Mouse (Mus musculus): ENCODE results near the gene Elf1.

The Elf1 gene

DNA sequence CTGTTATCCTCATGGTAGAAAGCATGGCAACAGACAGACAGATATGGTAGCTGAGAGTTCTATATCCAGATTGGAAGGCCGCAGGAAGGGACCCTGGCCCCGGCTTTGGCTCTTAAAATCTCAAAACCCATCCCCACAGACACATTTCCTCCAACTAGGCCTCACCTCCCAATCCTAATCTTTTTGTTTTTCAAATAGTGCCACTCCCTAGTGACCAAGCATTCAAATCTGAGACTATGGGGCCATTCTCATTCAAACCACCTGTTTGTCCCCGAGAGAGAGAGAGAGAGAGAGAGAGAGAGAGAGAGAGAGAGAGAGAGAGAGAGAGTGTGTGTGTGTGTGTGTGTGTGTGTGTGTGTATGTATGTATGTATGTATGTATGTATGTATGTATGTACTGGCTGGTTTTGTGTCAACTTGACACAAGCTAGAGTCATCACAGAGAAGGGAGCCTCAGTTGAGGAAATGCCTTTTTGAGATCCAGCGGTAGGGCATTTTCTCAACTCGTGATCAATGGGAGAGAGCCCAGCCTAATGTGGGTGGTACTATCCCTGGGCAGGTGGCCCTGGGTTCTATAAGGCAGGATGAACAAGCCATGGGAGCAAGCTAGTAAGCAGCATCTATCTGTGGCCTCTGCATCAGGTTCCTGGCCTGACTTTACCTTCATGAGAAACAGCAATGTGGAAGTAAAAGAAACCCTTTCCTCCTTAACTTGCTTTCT is 102.7 kb downstream of the Elf1 start:
- no peak for DNase-seq

DNA sequence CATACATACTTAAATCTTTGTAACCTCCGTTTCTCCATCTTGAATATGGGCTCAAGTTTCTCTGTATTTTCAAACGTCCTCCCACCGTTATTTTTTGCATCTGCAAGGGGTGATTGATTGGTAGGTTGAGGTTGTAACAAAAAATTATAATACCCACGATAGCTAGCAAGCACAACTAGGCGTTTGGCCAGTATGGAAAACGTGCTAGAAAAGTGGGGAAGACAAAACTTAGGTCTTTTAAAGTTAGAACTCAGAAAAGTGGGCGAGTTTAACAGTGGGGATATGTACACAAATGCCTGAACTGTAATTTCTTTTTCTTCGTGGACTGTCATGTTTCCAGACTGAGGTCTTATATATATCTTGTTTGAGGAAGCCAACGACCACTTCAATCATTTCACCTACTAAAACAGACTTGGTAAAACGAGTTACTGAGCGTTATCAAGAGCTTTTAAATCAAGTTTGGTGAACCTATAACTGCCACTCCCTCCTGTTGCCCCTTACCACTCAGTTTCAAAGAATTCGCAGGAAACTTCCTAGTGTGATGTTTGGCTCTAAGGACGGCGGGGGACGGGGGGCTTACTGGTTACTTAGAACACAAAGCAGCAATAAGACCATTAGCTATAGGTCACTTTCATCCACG is 105.6 kb downstream of the Elf1 start:
- no peak for DNase-seq

DNA sequence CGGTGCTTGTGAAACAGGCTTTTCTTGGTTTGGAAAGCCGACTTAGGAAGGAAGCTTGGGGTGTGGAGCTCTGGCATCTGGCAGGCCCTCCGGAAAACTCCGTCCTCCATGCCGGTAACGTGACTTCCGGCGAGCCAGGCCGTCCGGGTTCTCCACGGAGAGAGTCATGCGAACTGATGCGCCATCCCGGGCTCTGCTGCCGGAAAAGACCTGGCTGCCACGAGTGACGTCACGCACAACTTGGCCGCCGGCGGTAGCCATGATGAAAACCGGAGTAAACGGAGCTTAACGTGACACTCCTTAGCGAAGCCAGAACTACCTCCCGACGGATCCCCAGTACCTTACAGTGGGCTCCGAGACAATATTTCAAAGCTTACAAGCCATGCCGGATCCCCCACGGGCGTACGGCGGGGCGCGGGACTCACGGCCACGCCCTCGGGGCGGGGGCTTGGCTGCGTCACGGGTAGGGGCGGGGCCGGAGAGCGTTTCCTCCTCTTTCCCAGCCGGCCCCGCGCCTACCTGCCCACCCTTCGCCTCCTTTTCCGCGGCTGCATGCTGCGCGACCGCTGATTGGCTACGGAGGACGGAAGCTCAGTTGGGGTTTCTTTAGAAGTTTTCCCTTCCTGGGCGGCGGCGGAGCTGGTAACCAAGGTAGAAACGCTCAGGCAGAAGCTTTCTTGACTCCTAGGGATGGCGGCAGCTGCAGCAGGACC is 106.3 kb downstream of the Elf1 start, which contains the start of gene Sugt1:
Gene Sugt1, plus strand, starts transcription at position 553 of the 713 bp plus-strand sequence.
- DNase-seq: peak; percentile 97 to 99

DNA sequence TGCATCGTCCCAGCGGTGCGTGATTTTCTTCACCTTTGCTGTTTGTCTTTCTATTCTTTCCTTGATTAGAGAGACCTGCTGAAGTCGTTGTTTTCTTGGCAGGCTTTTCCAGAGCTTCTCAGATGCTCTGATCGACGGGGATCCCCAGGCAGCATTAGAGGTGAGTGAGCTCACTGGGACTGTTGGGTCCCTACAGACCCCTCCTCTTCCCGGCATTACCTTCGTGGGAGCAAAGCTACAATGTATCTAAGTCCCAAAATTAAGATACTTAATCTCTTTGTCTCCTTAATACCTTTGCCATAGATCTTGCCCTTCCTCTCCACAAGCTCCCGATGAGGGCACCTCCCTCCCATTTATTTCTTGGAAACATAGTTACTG is 106.8 kb downstream of the Elf1 start:
- no peak for DNase-seq

DNA sequence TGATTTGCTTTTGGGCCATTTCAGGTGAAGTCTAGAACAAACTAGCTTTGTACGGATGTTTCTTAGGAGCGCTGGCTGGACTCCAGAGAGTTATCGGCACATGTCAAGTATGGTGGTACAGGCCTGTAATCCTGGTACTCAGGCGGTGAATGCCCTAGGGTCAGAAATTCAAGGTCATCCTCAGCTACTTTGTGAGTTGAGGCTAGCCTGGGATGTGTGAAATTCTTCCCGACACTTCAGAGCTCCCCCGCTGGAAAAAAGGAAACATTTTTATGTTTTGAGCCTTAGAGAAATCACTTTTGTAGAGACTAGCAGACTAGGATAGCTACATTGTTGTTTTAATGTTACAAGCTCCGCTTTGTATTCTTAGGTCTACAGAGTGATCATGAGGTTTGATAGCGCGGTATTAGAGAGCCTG is 107.5 kb downstream of the Elf1 start:
- peak in 1 of 2 experiments; percentile 12 for DNase-seq

DNA sequence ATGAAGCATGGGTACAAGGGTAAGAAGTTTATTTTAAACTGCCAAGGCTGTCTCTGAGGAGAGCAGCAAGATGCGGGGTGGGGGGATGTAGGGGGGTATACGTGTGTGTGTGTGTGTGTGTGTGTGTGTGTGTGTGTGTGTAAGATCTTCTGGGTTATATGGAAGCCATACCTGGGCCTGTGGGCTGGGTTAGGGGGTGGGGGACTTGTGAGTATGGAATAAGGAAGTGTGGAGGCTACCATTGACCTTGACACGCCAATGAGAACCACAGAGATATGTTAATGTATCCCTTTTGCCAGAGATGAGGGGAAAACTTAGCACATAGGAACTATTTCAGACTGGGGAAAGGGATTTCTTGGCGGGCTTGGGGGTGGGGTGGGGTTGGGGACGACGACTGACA is 108.4 kb downstream of the Elf1 start:
- DNase-seq: no peak

DNA sequence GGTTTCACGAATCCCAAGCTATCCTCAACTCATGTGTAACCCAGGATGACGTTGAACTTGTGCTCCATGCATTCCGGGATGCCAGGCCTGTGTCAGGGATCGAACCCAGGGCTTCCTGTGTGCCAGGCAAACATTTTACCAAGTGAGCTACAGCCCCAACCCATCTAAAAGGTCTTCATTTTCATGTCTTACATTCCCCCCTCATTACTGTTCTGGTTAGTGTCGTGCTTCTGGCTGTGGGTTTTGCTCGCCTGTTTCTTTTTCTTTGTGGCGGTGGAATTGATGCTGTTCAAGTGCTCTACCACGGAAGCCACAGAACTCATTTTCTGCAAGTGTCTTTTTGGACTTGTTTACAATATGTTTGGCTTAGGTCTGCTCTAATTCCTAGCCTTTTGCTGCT is 109.9 kb downstream of the Elf1 start:
- no peak for DNase-seq

DNA sequence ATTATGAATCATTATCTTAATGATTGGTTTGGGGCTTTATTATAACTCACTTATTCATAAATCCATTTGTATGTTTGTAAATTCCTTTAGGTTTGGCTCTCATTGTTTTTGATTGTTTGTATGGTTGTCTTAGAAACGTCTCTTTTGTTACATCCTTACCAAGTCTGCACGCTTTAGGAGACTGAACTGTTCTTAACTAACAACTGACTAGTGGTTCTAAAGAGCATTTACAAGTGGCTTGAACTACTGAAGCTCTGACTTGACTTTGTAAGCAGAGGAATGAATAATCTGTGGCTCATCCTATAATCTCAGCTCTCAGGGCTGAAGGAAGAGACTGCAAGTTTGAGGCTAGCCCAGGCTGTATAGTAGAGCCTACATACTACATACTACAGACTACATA is 110.6 kb downstream of the Elf1 start:
- no peak for DNase-seq

DNA sequence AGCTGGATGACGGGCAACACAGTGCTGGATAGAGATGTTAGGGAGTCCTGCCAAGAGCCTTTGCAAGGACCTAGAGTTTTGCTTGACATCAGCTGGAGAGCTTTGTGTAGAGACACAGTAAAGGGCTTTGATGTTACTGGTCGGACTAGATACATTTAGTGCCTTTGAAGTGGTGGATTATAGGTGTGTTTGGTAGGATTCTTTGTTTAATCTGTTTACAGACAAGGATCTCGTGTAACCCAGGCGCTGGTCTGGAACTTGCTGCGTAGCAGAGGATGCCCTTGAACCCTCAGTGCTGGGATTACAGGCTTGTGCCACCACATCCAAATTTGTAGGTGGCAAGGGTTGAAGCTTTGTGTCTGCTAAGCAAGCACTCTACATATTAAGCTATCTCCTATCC is 113.1 kb downstream of the Elf1 start:
- no peak for DNase-seq

DNA sequence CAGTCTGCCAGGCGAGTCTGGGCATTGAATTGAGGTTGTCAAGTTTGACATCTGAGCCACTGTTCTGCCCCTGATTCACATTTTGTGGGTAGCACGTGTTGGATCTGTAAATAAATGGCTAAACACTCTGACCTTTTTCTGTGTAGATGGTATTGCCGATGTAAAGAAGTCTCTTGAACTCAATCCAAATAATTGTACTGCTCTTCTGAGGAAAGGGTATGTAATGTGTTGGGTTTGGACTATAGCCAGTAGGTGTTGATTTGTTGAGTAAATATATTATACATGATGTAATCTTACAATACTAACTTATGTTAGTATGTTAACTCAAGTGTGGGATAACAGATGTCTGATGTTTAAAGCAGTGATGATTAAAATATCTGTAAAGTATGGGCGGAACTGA is 115.6 kb downstream of the Elf1 start:
- DNase-seq: no peak

DNA sequence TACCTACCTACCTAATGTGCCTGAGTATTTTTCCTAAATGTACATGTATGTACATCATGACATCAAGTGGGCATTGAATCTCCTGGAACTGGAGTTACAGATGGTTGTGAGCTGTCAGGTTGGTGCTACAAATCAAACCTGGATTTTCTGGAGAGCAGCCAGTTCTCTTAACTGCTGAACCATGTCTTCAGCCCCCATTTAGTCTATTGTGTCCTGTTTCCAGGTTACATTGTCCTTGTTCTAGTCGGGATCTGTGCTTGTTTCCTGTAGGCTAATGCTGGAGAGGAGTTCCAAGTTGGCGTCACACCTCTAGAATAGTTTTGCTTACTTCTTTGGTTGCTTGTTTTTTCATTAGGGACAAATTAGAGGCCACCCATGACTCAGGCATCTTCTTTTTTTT is 124.9 kb downstream of the Elf1 start:
- peak; percentile 13 to 32 for DNase-seq

DNA sequence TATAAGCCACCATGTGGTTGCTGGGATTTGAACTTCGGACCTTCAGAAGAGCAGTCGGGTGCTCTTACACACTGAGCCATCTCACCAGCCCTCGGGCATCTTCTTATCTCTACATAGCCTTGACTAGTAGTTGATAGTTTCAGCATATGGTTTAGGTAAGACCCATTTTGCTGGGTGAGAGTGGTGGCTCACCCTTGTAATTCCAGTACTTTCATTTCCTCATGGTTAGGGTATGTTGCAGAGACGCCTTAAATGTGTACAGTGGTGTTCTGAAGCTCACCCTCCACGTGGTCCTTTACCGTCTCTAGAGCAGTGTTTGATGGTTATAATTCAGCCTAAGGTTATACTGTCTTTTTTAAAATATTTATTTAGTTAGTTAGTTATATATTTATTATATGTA is 125.4 kb downstream of the Elf1 start:
- DNase-seq: no peak

DNA sequence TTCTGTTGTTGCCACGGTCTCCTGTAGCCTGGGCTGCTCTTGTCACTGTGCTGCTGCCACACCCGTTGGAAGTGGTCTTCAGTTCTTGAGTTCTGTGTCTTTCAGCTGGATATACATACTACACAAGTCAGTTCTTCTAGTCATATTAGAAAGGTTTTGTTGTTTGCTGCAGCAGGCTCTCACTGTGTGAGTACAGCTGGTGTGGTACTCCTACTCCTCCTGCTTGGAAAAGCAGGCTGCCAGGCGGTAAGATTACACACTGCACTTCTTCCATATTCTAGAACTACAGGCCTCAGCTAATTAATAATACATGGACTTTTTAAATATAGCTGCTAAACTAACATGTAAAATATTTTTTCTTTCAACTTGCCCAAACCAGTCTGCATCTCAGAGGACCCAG is 125.9 kb downstream of the Elf1 start:
- no peak for DNase-seq

DNA sequence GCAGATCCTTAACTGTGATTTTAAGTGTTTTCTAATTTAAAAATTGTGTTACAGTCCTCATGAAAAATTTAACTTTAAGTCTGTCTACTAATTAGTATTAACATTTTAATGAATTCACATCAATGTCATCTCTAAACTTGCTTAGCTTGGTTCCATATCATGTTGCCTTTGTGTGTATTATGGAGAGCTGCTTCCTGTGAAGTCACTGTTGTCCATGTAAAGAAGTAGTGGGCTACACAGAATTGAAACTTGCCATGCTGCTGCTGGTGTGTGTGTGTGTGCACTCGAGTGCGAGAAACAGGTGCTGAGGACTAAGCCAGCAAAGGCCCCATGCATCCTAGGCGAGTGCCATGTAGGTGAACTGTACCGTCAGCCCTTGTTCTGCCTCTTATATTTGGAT is 126.4 kb downstream of the Elf1 start:
- DNase-seq: no peak

DNA sequence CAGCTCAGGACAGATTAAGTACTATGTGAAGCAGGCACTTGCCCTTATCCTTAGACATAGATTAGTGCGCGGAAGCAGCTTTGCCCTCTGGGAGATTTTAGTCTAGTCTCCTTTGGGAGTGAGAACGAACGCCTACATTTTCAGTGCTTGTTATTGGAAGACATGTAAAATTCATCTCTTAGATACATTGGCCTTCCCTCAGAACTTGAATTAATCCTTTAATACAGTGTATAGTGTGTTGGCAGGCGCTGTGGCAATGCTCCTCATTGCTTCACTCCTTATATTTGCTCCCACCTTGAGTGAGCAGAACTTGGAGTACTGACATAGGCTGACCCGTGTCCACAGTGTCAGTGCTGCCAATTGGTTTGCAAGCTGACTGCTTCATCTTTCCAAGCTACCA is 127.3 kb downstream of the Elf1 start:
- DNase-seq: no peak

DNA sequence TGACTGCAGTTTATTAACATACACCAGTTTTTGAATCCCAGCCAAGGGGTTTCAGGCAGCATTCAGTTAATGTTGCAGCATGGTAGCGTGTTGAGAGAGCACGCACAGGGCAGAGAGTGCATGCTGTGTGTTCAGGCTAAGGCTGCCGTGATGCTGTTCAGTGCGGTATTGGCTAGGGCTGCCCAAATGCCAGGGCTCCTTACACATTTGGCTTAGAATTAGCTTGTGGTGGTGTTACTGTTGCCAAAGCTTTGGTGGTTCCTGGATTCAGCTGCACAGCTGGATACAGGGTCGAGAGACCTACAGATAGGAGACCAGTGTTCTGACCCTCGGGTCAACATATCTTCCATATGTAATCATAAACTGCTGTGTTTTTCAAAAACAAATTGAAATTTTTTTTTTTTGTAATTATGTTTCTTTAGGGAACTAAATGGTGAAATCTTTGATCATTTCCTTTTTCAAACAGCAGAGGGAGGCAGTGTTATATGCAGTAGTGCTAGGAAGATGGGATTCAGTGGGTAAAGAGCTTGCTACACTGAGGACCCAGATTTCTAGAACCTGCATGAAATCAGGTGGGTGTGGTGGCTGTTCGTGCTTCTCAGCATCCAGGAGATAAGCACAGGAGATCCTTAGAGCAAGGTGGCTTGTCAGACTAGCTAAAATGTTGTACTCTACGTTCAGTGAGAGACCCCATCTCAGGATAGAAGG is 136.3 kb downstream of the Elf1 start:
- DNase-seq: no peak

DNA sequence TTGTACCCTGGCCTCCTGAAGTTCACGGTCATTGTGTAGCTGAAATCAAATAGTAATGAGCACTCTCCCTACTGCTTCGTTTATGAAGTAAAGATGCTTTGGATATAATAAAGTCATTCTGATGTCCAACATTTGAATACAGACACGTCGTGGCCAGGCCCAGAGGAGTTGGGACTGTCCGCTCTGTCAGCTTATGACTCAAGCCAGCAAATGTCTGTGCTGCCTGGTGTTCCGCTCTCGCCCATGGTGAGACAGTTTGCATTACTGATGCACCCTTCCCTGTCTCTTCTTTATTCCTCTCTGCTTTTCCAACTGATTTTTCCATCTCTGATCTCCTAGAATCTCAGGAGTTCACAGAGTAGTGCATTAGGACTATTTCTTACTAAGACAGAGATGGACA is 138.8 kb downstream of the Elf1 start:
- DNase-seq: no peak

DNA sequence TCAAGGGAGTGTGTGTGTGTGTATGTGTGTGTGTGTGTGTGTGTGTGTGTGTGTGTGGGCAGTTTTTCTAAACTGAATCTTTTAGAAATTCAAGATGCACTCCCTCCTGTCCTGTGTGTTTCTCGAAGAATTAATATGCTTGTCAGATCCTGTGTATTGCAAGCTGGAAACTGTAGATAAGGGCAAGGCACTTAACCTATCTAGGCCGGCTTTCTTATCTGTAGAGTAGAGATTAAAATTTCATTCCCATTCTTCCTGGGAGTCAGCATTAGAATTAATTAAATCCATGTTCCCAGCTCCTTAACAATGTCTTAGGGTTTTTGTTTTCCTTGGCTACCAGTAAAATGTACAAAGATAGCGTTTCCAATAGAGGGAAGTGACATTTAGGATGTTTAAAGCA is 140.1 kb downstream of the Elf1 start:
- no peak for DNase-seq
